8 mouse cellular contexts compared by ENCODE assay signal in the genomic region with DNA sequence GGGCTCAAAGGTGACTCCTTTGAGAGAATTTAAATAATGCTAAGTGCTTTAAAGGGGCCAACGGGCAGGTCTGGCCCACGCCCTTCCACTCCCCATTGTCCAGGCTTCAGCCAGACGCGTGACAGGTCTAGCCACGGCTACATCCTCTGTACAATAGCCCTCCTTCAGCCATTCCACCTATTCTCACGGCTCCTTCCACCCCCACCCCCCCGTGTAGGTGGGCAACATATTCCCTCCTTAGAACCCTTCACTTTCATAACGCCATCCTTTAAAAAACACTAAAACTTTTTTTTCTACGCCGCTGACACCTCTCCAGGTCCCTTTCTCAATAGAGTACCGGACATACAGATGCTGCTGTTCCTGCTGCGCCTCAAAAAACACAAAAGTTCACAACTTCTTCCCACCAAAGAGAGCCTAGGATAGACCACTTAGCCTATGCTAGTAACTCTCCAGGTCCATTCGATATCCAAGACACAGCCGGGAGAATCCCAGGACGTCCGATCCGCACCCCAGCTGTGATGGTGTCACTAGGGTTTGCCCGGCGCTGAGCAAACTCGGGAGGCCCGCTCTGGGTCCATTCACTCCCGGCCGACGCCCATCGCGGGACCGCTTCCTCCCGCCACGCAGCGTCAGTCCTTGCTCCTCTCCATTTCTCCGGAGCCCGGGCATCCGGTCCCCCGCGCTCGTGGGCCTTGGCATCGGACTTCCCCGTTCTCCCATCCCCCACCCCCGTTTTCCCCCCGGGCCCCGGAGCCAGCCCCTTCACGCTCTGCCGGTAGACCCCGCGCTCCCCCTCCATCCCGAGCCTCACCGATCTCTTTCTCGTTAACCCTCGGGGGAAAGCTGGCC. TPM values are rescaled to one million over a fixed set of nuclear protein-coding genes. Genes with fewer than 3 reads are reported as not detected.
DNase-seq lines count a peak whose midpoint lies in the region; ATAC-seq and TF ChIP-seq lines count a peak whose summit lies in the region.

No protein-coding gene starts in this region.

- H3K4me2 ChIP-seq in intestine, embryonic 16.5 days (ENCODE audit: low read depth, low read length) = peak overlapping the region; percentile 74
- H3K4me2 ChIP-seq in limb, embryonic 14.5 days (replicated peaks; ENCODE audit: low read depth, low read length, severe bottlenecking) = peak overlapping the region; percentile 93
- peak overlapping the region; percentile 88 for H3K4me2 ChIP-seq in midbrain, embryonic 13.5 days (replicated peaks)
- peak overlapping the region; percentile 79 for H3K4me2 ChIP-seq in stomach, embryonic 15.5 days

- H3K9me3 ChIP-seq in intestine, embryonic 16.5 days (ENCODE audit: control insufficient read depth, low read length) = no peaks in the 10 kb centered on the region
- H3K9me3 ChIP-seq in limb, embryonic 14.5 days (ENCODE audit: control insufficient read depth, low read length) = no peaks in the 10 kb centered on the region
- no peaks in the 10 kb centered on the region for H3K9me3 ChIP-seq in midbrain, embryonic 13.5 days
- no peaks in the 10 kb centered on the region for H3K9me3 ChIP-seq in stomach, embryonic 15.5 days

- peak overlapping the region; percentile 93 for H3K27ac ChIP-seq in intestine, embryonic 16.5 days (ENCODE audit: low read length)
- H3K27ac ChIP-seq in limb, embryonic 14.5 days (replicated peaks; ENCODE audit: low read depth, low read length) = peak overlapping the region; percentile 93
- H3K27ac ChIP-seq in midbrain, embryonic 13.5 days = peak overlapping the region; percentile 98
- peak overlapping the region; percentile 96 for H3K27ac ChIP-seq in stomach, embryonic 15.5 days

- DNase-seq in ovary, postnatal 10 days (ENCODE audit: low spot score) = peak; percentile 27
- DNase-seq in ovary, postnatal 36 days (ENCODE audit: low spot score) = no peak
- DNase-seq in embryo, embryonic 10 days (ENCODE audit: low spot score) = peak; percentile 49
- DNase-seq in gastrocnemius, postnatal 4 days (ENCODE audit: low spot score in 2 of 2) = peak; percentile 33 to 70
- no peak for DNase-seq in limb, embryonic 14.5 days (ENCODE audit: low spot score)

- H3K36me3 ChIP-seq in intestine, embryonic 16.5 days (ENCODE audit: control insufficient read depth, insufficient read depth, low read length) = peaks cover 11% of the 10 kb centered on the region
- H3K36me3 ChIP-seq in limb, embryonic 14.5 days (ENCODE audit: control insufficient read depth, insufficient read depth, low read length) = peaks cover 22% of the 10 kb centered on the region
- peaks cover 21% of the 10 kb centered on the region for H3K36me3 ChIP-seq in midbrain, embryonic 13.5 days
- peaks cover 18% of the 10 kb centered on the region; the same call in 1 of the 2 replicates for H3K36me3 ChIP-seq in stomach, embryonic 15.5 days

- peak; percentile 62 for ATAC-seq in intestine, embryonic 16.5 days
- ATAC-seq in limb, embryonic 14.5 days (ENCODE audit: low FRiP score, low read depth) = 0 out of 2 replicates have a peak, but pooled peaks have one; percentile 1
- peak; percentile 74 for ATAC-seq in midbrain, embryonic 13.5 days
- peak; percentile 56 for ATAC-seq in stomach, embryonic 15.5 days (ENCODE audit: insufficient read depth, low FRiP score, low read depth)

- no peak for TF ChIP-seq POLR2A in limb, embryonic 14.5 days (IDR thresholded peaks at IDR 0.05; ENCODE audit: borderline replicate concordance, extremely low read depth, insufficient read depth, insufficient read length)

- H3K27me3 ChIP-seq in intestine, embryonic 16.5 days (replicated peaks; ENCODE audit: control insufficient read depth, insufficient read depth, low read length) = no peaks in the 10 kb centered on the region
- H3K27me3 ChIP-seq in limb, embryonic 14.5 days (ENCODE audit: control insufficient read depth, insufficient read depth, low read length) = no peaks in the 10 kb centered on the region
- no peaks in the 10 kb centered on the region for H3K27me3 ChIP-seq in midbrain, embryonic 13.5 days
- H3K27me3 ChIP-seq in stomach, embryonic 15.5 days (replicated peaks) = no peaks in the 10 kb centered on the region

- peak overlapping the region; percentile 81 for H3K4me3 ChIP-seq in intestine, embryonic 16.5 days (ENCODE audit: low read length)
- peak overlapping the region; percentile 92 for H3K4me3 ChIP-seq in limb, embryonic 14.5 days (replicated peaks; ENCODE audit: low read length)
- H3K4me3 ChIP-seq in midbrain, embryonic 13.5 days (replicated peaks) = peak overlapping the region; percentile 94
- H3K4me3 ChIP-seq in stomach, embryonic 15.5 days (replicated peaks) = peak overlapping the region; percentile 96

- H3K4me1 ChIP-seq in intestine, embryonic 16.5 days (ENCODE audit: control insufficient read depth, insufficient read depth, low read length) = peaks cover 10% of the 10 kb centered on the region
- H3K4me1 ChIP-seq in limb, embryonic 14.5 days (ENCODE audit: control insufficient read depth, insufficient read depth, low read length) = peaks cover 20% of the 10 kb centered on the region
- peaks cover 39% of the 10 kb centered on the region for H3K4me1 ChIP-seq in midbrain, embryonic 13.5 days (replicated peaks)
- H3K4me1 ChIP-seq in stomach, embryonic 15.5 days = peaks cover 4% of the 10 kb centered on the region; the same call in 1 of the 2 replicates

- 1% methylated on average over 49 of the region's 49 CpGs for WGBS in intestine, embryonic 16.5 days
- 1% methylated on average over 49 of the region's 49 CpGs for WGBS in limb, embryonic 14.5 days
- WGBS in midbrain, embryonic 13.5 days = under 1% methylated on average over 49 of the region's 49 CpGs
- under 1% methylated on average over 49 of the region's 49 CpGs for WGBS in stomach, embryonic 15.5 days

- H3K9ac ChIP-seq in intestine, embryonic 16.5 days (ENCODE audit: low read depth, low read length) = peak overlapping the region; percentile 94
- H3K9ac ChIP-seq in limb, embryonic 14.5 days (ENCODE audit: low read depth, low read length, severe bottlenecking) = peak overlapping the region; percentile 97
- H3K9ac ChIP-seq in midbrain, embryonic 13.5 days (replicated peaks) = peak overlapping the region; percentile 98
- H3K9ac ChIP-seq in stomach, embryonic 15.5 days = peak overlapping the region; percentile 91

RNA-seq across cellular contexts. Expression of a gene that starts 0.7 kb away (rescaled TPM):
- 10 to 100 TPM; 66.9 to 68.6 TPM for total RNA-seq in gastrocnemius, postnatal 4 days (2021)
- 149 and 158 TPM in 2 replicates for polyA plus RNA-seq in intestine, embryonic 16.5 days (2015; fragmentation: Nextera tagmentation; extraction: Ambion mirVana)
- 640 and 929 TPM in 2 replicates for polyA plus RNA-seq in limb, embryonic 14.5 days (2012; rRNA removed)
- 384 and 448 TPM in 2 replicates for polyA plus RNA-seq in limb, embryonic 14.5 days (2014; fragmentation: Nextera tagmentation; extraction: Ambion mirVana)
- 517 and 614 TPM in 2 replicates for polyA plus RNA-seq in midbrain, embryonic 13.5 days (2015; fragmentation: Nextera tagmentation; extraction: Ambion mirVana)
- 186 and 196 TPM in 2 replicates for polyA plus RNA-seq in stomach, embryonic 15.5 days (2015; fragmentation: Nextera tagmentation; extraction: Ambion mirVana)

RNA-seq across cellular contexts. Expression of a gene that starts 42.9 kb away (rescaled TPM):
- total RNA-seq in gastrocnemius, postnatal 4 days (2021) = not detected
- not detected in 2 replicates for polyA plus RNA-seq in intestine, embryonic 16.5 days (2015; fragmentation: Nextera tagmentation; extraction: Ambion mirVana)
- polyA plus RNA-seq in limb, embryonic 14.5 days (2012; rRNA removed) = not detected in 2 replicates
- not detected in 2 replicates for polyA plus RNA-seq in limb, embryonic 14.5 days (2014; fragmentation: Nextera tagmentation; extraction: Ambion mirVana)
- polyA plus RNA-seq in midbrain, embryonic 13.5 days (2015; fragmentation: Nextera tagmentation; extraction: Ambion mirVana) = not detected in 2 replicates
- polyA plus RNA-seq in stomach, embryonic 15.5 days (2015; fragmentation: Nextera tagmentation; extraction: Ambion mirVana) = 0.19 TPM in 1 of 2 replicates, not detected in the other

Comparison
In these comparisons a context has a peak if more than half of its experiments do, and no peak if none do; other contexts are left out.
1. DNase-seq: peak in ovary, postnatal 10 days (single experiment), embryo, embryonic 10 days (single experiment) and gastrocnemius, postnatal 4 days (2 of 2); none in ovary, postnatal 36 days (single experiment) and limb, embryonic 14.5 days (single experiment).
2. ATAC-seq: peak in every context shown above with its lines; median percentile 74 in midbrain, embryonic 13.5 days; 62 in intestine, embryonic 16.5 days; 56 in stomach, embryonic 15.5 days; 1 in limb, embryonic 14.5 days.
3. Peak in every context shown above with its lines, with median percentiles within 50 percentile points of each other: H3K27ac ChIP-seq, H3K4me2 ChIP-seq, H3K4me3 ChIP-seq and H3K9ac ChIP-seq.